Mouse (Mus musculus) midbrain, embryonic 13.5 days (tissue): ENCODE measurements around the gene Rasal1. TPM values are rescaled to one million over a fixed set of nuclear protein-coding genes. Genes with fewer than 3 reads are reported as not detected.

ENCODE experiments used
- ATAC-seq: fragments of 200-750 bp; cut with Nextera tagmentation; 2 replicates; pipeline ENCODE4 v1.8.0; 2017; ENCODE audit warnings: mild to moderate bottlenecking, moderate TSS enrichment, moderate library complexity
- H3K27ac ChIP-seq: fragments of 300-500 bp; sonication (generic); 2 replicates; pipeline ENCODE4 v1.5.1; 2015; ENCODE audit warnings: inconsistent platforms, mild to moderate bottlenecking, moderate library complexity
- H3K27me3 ChIP-seq: fragments of 300-500 bp; sonication (generic); 2 replicates; pipeline ENCODE4 v1.6.1; 2015; ENCODE audit warnings: mild to moderate bottlenecking, inconsistent platforms
- H3K36me3 ChIP-seq: fragments of 300-500 bp; sonication (generic); 2 replicates; pipeline ENCODE4 v1.6.1; 2015; ENCODE audit warnings: mild to moderate bottlenecking, inconsistent platforms
- H3K4me1 ChIP-seq: fragments of 300-500 bp; sonication (generic); replicated peaks from 2 replicates; pipeline ENCODE4 v1.6.1; 2015; ENCODE audit warnings: inconsistent platforms
- H3K4me2 ChIP-seq: fragments of 300-500 bp; sonication (generic); replicated peaks from 2 replicates; pipeline ENCODE4 v1.6.1; 2015; ENCODE audit warnings: moderate library complexity, mild to moderate bottlenecking, inconsistent platforms
- H3K4me3 ChIP-seq: fragments of 300-500 bp; sonication (generic); replicated peaks from 2 replicates; pipeline ENCODE4 v1.5.1; 2015; ENCODE audit warnings: mild to moderate bottlenecking, inconsistent platforms
- H3K9ac ChIP-seq: fragments of 300-500 bp; sonication (generic); replicated peaks from 2 replicates; pipeline ENCODE4 v1.6.1; 2015; ENCODE audit warnings: mild to moderate bottlenecking, inconsistent platforms
- H3K9me3 ChIP-seq: fragments of 300-500 bp; sonication (generic); 2 replicates; pipeline ENCODE4 v1.6.1; 2016; ENCODE audit warnings: mild to moderate bottlenecking, inconsistent platforms
- WGBS: fragments of 180-500 bp; shearing (Covaris S2); methylation state at CpG from one replicate; pipeline ENCODE4 v1.1.7; 2015; 5-methylcytosine and 5-hydroxymethylcytosine counted together
- polyA plus RNA-seq: library from polyadenylated mRNA; unstranded; fragments of >200 nt; fragmentation: Nextera tagmentation; extraction: Ambion mirVana; gene quantifications from 2 replicates; pipeline ENCODE4 v1.2.1, GENCODE M21; 2015

Gene Rasal1
- polyA plus RNA-seq, 1 experiment from 2014 or later, result 0.15 TPM

DNA sequence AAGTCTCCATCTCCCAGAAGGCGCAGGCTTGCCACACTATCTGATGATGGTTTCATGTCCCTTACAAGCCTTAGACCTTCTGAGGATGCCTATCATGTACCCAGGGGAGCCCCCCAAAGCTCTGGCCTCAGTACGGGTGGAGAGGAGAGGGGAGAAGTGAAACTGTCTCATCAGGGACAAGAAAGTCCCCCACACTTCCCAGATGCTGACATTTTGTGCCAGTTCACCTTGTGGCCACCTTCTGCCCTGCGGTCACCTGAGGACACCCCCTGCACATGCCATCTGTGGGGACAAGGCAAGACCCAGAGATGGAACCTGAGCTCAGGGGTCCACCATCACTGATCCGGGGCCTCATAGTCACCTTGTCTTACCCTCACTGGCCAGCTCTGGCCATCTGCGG lies 39.3 kb downstream of the Rasal1 start:
- no peak overlapping the region for H3K4me3 ChIP-seq
- no peaks in the 10 kb centered on the region for H3K9me3 ChIP-seq
- no peak for ATAC-seq
- peaks cover 42% of the 10 kb centered on the region for H3K27me3 ChIP-seq
- H3K36me3 ChIP-seq, result peaks cover 48% of the 10 kb centered on the region
- H3K9ac ChIP-seq, result no peak overlapping the region
- H3K4me1 ChIP-seq, result peaks cover 3% of the 10 kb centered on the region; the same call in 1 of the 2 replicates
- no peak overlapping the region for H3K27ac ChIP-seq
- WGBS, result 91% methylated on average over 5 of the region's 5 CpGs
- no peak overlapping the region for H3K4me2 ChIP-seq

DNA sequence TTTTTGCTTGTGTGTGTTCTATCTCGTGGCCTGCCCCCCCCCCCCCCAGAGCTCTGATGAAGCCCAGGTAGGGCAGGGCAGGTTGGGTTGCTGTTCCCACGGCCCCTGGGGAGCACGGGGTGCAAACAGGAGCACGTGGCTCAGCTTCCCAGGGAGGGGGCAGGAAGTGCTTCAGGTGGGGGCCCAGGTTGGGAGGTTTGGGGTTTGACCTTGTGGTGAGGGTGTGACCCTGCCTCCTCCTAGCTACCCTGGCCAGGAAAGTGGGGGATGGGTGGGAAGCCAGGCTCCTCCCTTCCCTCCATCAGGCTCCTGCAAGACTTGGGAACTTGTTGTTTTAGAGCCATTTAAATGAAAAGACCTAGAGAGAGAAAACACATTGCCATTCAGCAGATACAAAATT lies 39.8 kb downstream of the Rasal1 start:
- Histone ChIP-seq H3K4me3 (no peak overlapping the region), H3K4me2 (no peak overlapping the region), H3K4me1 (no peaks in the 10 kb centered on the region), H3K27ac (no peak overlapping the region), H3K9me3 (no peaks in the 10 kb centered on the region), H3K36me3 (peaks cover 48% of the 10 kb centered on the region), H3K9ac (no peak overlapping the region), H3K27me3 (peaks cover 42% of the 10 kb centered on the region)
- ATAC-seq, result no peak
- 45% methylated on average over 4 of the region's 4 CpGs for WGBS

DNA sequence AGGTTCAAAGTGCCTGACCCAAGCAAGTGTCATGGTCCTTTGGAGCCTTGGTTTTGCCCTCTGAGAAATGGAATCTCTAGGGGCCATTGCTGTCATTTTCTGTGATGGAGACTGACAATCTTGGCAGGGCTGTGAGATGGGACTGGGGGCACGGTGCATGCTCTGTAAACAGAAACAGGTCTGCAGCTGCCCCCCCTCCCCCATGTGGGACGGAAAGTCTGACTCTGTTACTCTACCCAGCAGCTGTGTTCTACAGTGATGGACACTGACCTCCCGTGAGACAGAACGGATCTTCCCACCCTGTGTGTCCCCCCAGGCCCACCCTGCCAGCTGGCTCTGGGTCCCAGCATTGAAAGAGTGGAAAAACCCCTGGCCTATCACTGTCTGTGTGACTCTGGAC lies 41.8 kb downstream of the Rasal1 start:
- no peak overlapping the region for H3K9ac ChIP-seq
- peaks cover 47% of the 10 kb centered on the region for H3K27me3 ChIP-seq
- ATAC-seq, result peak; percentile 17; the same call in 1 of the 2 replicates
- peaks cover 59% of the 10 kb centered on the region for H3K36me3 ChIP-seq
- peaks cover 11% of the 10 kb centered on the region for H3K4me1 ChIP-seq
- H3K4me2 ChIP-seq, result no peak overlapping the region
- 58% methylated on average over 4 of the region's 4 CpGs for WGBS
- H3K9me3 ChIP-seq, result no peaks in the 10 kb centered on the region
- no peak overlapping the region for H3K4me3 ChIP-seq
- no peak overlapping the region for H3K27ac ChIP-seq

DNA sequence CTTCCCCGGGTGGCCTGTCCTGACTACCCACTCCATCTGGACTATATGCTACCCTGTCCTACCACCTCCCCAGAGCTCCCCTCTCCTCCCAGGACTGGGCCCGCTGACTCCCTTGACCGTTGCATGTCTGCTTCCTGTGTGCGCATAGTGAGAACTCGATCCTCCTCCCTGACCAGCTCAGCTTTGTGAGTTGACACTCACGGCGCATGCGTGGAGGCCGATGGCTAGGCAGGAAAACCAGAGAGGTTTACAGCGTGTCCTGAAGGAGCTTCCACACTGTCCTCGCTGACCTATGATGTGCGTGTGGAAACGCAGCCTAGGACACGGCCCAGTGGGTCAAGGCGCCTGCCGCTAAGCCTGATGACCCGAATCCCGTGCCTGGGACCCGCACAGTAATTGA lies 43.4 kb downstream of the Rasal1 start:
- ATAC-seq, result no peak
- Histone ChIP-seq H3K9me3 (no peaks in the 10 kb centered on the region), H3K27ac (no peak overlapping the region), H3K4me1 (peaks cover 11% of the 10 kb centered on the region), H3K9ac (no peak overlapping the region), H3K27me3 (peaks cover 57% of the 10 kb centered on the region), H3K4me3 (no peak overlapping the region), H3K36me3 (peaks cover 48% of the 10 kb centered on the region), H3K4me2 (no peak overlapping the region)
- 81% methylated on average over 19 of the region's 19 CpGs for WGBS

DNA sequence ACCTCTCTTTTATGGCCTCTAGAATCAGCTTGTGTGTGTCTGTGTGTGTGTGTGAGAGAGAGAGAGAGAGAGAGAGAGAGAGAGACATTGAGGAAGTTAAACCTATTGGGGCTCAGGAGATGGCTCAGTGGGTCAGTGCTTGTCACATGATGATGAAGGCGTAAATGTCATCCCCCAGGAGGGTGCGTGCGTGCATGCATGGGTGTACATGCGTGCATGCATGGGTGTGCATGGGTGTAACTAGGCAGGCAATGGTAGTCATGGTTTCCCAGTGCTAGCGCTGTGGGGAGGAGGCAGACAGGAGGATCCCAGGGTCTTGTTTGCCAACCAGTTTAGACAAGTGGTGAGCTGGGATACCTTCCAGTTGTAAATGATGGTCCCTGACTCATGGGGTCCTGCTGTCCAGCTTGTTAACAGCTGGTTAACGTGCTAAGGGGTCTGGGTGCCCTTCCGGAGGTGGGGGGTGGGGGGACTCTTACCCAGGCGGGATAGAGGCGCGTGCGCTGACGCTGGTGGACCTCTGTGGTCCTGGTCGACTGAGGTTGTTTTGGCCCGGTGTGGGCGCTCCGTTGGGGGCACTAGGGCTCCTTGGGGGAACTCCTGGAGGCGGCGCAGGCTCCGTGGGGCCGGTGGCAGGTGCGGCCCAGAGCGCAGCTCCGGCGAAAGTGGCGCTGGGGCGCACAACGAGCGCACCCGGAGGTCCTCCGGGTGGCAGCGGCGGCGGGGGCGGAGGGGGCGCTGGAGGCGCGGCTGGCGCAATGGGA lies 45.5 kb downstream of the Rasal1 start:
- Histone ChIP-seq H3K27ac (no peak overlapping the region), H3K4me3 (peak overlapping the region; percentile 6; the same call in 1 of the 2 replicates), H3K9ac (0 out of 2 replicates have a peak overlapping the region, but pooled peaks have one; percentile 23), H3K27me3 (peaks cover 63% of the 10 kb centered on the region), H3K36me3 (peaks cover 38% of the 10 kb centered on the region), H3K4me1 (peaks cover 30% of the 10 kb centered on the region), H3K9me3 (no peaks in the 10 kb centered on the region), H3K4me2 (peak overlapping the region; percentile 30)
- no peak for ATAC-seq
- 14% methylated on average over 38 of the region's 38 CpGs for WGBS

DNA sequence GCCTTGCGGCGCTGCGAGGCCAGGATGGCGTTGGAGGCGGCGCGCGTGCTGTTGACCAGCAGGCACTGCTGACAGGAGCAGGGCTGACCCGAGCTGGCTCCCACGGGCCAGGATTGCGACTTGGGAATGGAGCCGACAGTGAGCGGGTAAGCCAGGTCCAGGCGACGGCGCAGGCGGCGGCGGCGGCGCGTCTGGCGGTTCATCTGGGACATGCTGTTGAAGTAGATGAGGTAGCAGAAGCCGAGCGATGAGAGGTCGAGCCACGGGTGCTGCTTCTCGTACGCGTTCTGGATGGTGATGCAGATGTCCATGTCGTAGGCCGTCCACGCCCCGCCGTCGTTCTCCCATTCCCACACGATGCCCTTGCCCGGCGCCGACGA lies 46.1 kb downstream of the Rasal1 start:
- no peak overlapping the region for H3K27ac ChIP-seq
- peaks cover 36% of the 10 kb centered on the region for H3K4me1 ChIP-seq
- WGBS, result 5% methylated on average over 41 of the region's 41 CpGs
- H3K4me2 ChIP-seq, result peak overlapping the region; percentile 30
- no peak for ATAC-seq
- no peaks in the 10 kb centered on the region for H3K9me3 ChIP-seq
- H3K36me3 ChIP-seq, result peaks cover 38% of the 10 kb centered on the region
- peaks cover 63% of the 10 kb centered on the region for H3K27me3 ChIP-seq
- H3K4me3 ChIP-seq, result peak overlapping the region; percentile 6; the same call in 1 of the 2 replicates
- 0 out of 2 replicates have a peak overlapping the region, but pooled peaks have one; percentile 23 for H3K9ac ChIP-seq

DNA sequence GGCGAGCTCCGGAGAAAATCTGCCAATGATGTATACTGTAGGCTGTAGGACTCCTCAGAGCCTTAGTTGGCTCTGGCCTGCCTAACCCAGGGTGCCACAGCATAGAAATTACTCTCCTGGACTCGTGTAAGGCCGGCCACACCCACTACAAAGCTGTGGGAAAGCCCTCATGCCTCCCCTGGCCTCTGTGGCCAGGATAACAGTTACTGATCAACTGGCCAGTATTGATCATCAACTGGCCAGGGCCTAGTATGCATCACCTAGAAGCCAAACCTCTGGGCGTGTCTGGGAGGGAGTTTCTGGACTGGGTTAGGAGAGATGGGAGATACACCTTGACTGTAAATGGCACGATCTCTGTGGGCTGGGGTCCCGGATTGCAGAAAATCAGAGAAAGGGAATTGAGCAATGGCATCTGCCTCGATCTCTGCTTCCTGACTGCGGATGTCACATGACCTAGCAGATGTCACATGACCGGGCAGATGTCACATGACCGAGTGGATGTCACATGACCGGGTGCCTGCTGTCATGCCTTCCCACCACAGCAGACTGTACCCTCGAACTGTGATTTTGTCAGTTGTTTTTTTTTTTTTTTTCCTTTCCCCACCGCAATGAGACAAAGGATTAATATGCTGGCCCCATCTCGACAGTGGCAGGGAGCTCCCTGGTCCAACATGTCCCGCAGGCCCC lies 47.6 kb downstream of the Rasal1 start:
- 72% methylated on average over 16 of the region's 16 CpGs for WGBS
- peaks cover 49% of the 10 kb centered on the region for H3K4me1 ChIP-seq
- H3K4me3 ChIP-seq, result no peak overlapping the region
- H3K27ac ChIP-seq, result no peak overlapping the region
- no peak for ATAC-seq
- H3K9ac ChIP-seq, result no peak overlapping the region
- H3K27me3 ChIP-seq, result peaks cover 61% of the 10 kb centered on the region
- H3K36me3 ChIP-seq, result peaks cover 31% of the 10 kb centered on the region
- no peaks in the 10 kb centered on the region for H3K9me3 ChIP-seq
- no peak overlapping the region for H3K4me2 ChIP-seq

GRCm38 (mm10) chr5:120696865-120697264 lies 48.3 kb downstream of the Rasal1 start:
- no peaks in the 10 kb centered on the region for H3K9me3 ChIP-seq
- no peak overlapping the region for H3K9ac ChIP-seq
- peaks cover 52% of the 10 kb centered on the region for H3K4me1 ChIP-seq
- H3K4me3 ChIP-seq, result no peak overlapping the region
- no peak for ATAC-seq
- H3K4me2 ChIP-seq, result no peak overlapping the region
- WGBS, result 54% methylated on average over 4 of the region's 4 CpGs
- H3K27ac ChIP-seq, result no peak overlapping the region
- peaks cover 26% of the 10 kb centered on the region for H3K36me3 ChIP-seq
- peaks cover 55% of the 10 kb centered on the region for H3K27me3 ChIP-seq

GRCm38 (mm10) chr5:120698181-120698580 lies 49.6 kb downstream of the Rasal1 start:
- H3K4me3 ChIP-seq, result no peak overlapping the region
- H3K9me3 ChIP-seq, result no peaks in the 10 kb centered on the region
- H3K27me3 ChIP-seq, result peaks cover 44% of the 10 kb centered on the region
- H3K4me1 ChIP-seq, result peaks cover 52% of the 10 kb centered on the region
- ATAC-seq, result no peak
- no peak overlapping the region for H3K27ac ChIP-seq
- H3K4me2 ChIP-seq, result no peak overlapping the region
- no peak overlapping the region for H3K9ac ChIP-seq
- peaks cover 13% of the 10 kb centered on the region for H3K36me3 ChIP-seq
- WGBS, result 61% methylated on average over 3 of the region's 3 CpGs

- no peaks in the 10 kb centered on the region for H3K9me3 ChIP-seq
- peaks cover 52% of the 10 kb centered on the region for H3K4me1 ChIP-seq
- peaks cover 8% of the 10 kb centered on the region for H3K36me3 ChIP-seq
- peaks cover 36% of the 10 kb centered on the region for H3K27me3 ChIP-seq
- WGBS, result 35% methylated on average over 16 of the region's 16 CpGs
- H3K4me3 ChIP-seq, result no peak overlapping the region
- ATAC-seq, result 0 out of 2 replicates have a peak, but pooled peaks have one; percentile 40
- H3K4me2 ChIP-seq, result no peak overlapping the region
- H3K9ac ChIP-seq, result no peak overlapping the region
- H3K27ac ChIP-seq, result peak overlapping the region; percentile 44
Measured at GRCm38 (mm10) chr5:120698801-120699391, 50.3 kb downstream of the Rasal1 start.

- Histone ChIP-seq H3K4me2 (no peak overlapping the region), H3K4me3 (no peak overlapping the region), H3K9me3 (no peaks in the 10 kb centered on the region), H3K4me1 (peaks cover 63% of the 10 kb centered on the region), H3K9ac (0 out of 2 replicates have a peak overlapping the region, but pooled peaks have one; percentile 8), H3K27me3 (peaks cover 13% of the 10 kb centered on the region), H3K36me3 (no peaks in the 10 kb centered on the region), H3K27ac (no peak overlapping the region)
- WGBS, result 63% methylated on average over 11 of the region's 11 CpGs
- no peak for ATAC-seq
Measured at GRCm38 (mm10) chr5:120700996-120701790, 52.6 kb downstream of the Rasal1 start.
